Mouse (Mus musculus) CH12.LX (cell line): ENCODE measurements around the gene Msx1. TPM values are rescaled to one million over a fixed set of nuclear protein-coding genes. Genes with fewer than 3 reads are reported as not detected.

ENCODE experiments used
- DNase-seq: peaks from one replicate; pipeline ENCODE4 v3.0.0-alpha.2; 2013; ENCODE audit errors: extremely low read depth
- H3K27ac ChIP-seq: 2 replicates; pipeline ENCODE4 v1.5.1; 2012; ENCODE audit warnings: low read depth, mild to moderate bottlenecking, control low read depth, moderate library complexity; ENCODE audit not compliant: insufficient read depth
- H3K27me3 ChIP-seq: replicated peaks from 2 replicates; pipeline ENCODE3; 2012; ENCODE audit warnings: inconsistent platforms
- H3K36me3 ChIP-seq, 2 experiments: replicated peaks in 1 of 2; 2 replicates each; pipeline versions ENCODE3 to v1.6.1; 2012; ENCODE audit warnings: inconsistent platforms in 1 of 2, low read length in 1 of 2, mild to moderate bottlenecking in 1 of 2, mixed read lengths in 1 of 2, moderate library complexity in 1 of 2; ENCODE audit not compliant: control insufficient read depth in 1 of 2, insufficient read depth in 1 of 2
- H3K4me1 ChIP-seq, 2 experiments: 2 replicates each; pipeline ENCODE4 v1.6.1; 2012; ENCODE audit warnings: inconsistent platforms in 1 of 2, moderate library complexity in 1 of 2; ENCODE audit not compliant: insufficient read depth in 2 of 2, control insufficient read depth in 1 of 2
- H3K4me2 ChIP-seq: 2 replicates; pipeline ENCODE4 v1.6.1; 2012; ENCODE audit warnings: low read depth, mild to moderate bottlenecking, control low read depth; ENCODE audit not compliant: poor library complexity, insufficient read depth, severe bottlenecking
- H3K4me3 ChIP-seq, 3 experiments: fragments of 150-350 bp in 1 of 3; sonication (generic) in 1 of 3; replicated peaks in 1 of 3; 2 replicates each; pipeline versions ENCODE3 to v1.5.1; 2011 to 2012; ENCODE audit warnings: low read depth in 2 of 3, low read length in 2 of 3, mild to moderate bottlenecking in 2 of 3, moderate library complexity in 2 of 3, control low read depth in 1 of 3, improper control_type of control experiment in 1 of 3, inconsistent platforms in 1 of 3, mixed read lengths in 1 of 3; ENCODE audit not compliant: poor library complexity in 1 of 3
- H3K79me2 ChIP-seq: replicated peaks from 2 replicates; pipeline ENCODE4 v1.6.1; 2012; ENCODE audit warnings: mild to moderate bottlenecking, moderate library complexity; ENCODE audit not compliant: control insufficient read depth, poor library complexity, insufficient read depth, severe bottlenecking; ENCODE audit errors: extremely low read depth
- H3K9ac ChIP-seq: 2 replicates; pipeline ENCODE4 v1.6.1; 2012; ENCODE audit warnings: low read depth, mild to moderate bottlenecking, control low read depth, moderate library complexity; ENCODE audit not compliant: insufficient read depth
- H3K9me3 ChIP-seq: replicated peaks from 2 replicates; pipeline ENCODE3; 2012; ENCODE audit warnings: low read length, inconsistent platforms, mixed read lengths
- CHD1 ChIP-seq: IDR thresholded peaks from 2 replicates; pipeline ENCODE4 v1.6.1; 2012; ENCODE audit warnings: low read depth, low read length, improper control_type of control experiment, inconsistent platforms
- CTCF ChIP-seq, 2 experiments: IDR thresholded peaks in 1 of 2; conservative IDR thresholded peaks in 1 of 2; 2 replicates each; pipeline ENCODE4 v1.5.1; 2011 to 2012; ENCODE audit warnings: low read depth in 2 of 2, low read length in 2 of 2, improper control_type of control experiment in 1 of 2, inconsistent platforms in 1 of 2, mild to moderate bottlenecking in 1 of 2, moderate library complexity in 1 of 2
- E2F4 ChIP-seq: IDR thresholded peaks from 2 replicates; pipeline ENCODE4 v1.6.1; 2011; ENCODE audit warnings: low read depth, low read length, improper control_type of control experiment; ENCODE audit not compliant: insufficient replicate concordance
- ELF1 ChIP-seq: IDR thresholded peaks from 2 replicates; pipeline ENCODE4 v1.6.1; 2014; ENCODE audit warnings: low read depth, mild to moderate bottlenecking, inconsistent platforms, low read length, improper control_type of control experiment
- EP300 ChIP-seq: IDR thresholded peaks from 2 replicates; pipeline ENCODE4 v1.6.1; 2011; ENCODE audit warnings: low read length, improper control_type of control experiment
- ETS1 ChIP-seq: conservative IDR thresholded peaks from 2 replicates; pipeline ENCODE4 v1.6.1; 2012; ENCODE audit warnings: low read depth, mild to moderate bottlenecking, inconsistent platforms, low read length, improper control_type of control experiment, moderate library complexity
- GABPA ChIP-seq: IDR thresholded peaks from 2 replicates; pipeline ENCODE4 v1.6.1; 2012; ENCODE audit warnings: low read depth, low read length, improper control_type of control experiment, inconsistent platforms; ENCODE audit not compliant: insufficient replicate concordance
- JUND ChIP-seq: conservative IDR thresholded peaks from 2 replicates; pipeline ENCODE4 v1.6.1; 2011; ENCODE audit warnings: low read depth, low read length, improper control_type of control experiment
- KAT2A ChIP-seq: IDR thresholded peaks from 2 replicates; pipeline ENCODE4 v1.6.1; 2012; ENCODE audit warnings: low read length, improper control_type of control experiment, inconsistent platforms; ENCODE audit not compliant: insufficient replicate concordance
- MAFK ChIP-seq: IDR thresholded peaks from 2 replicates; pipeline ENCODE4 v1.6.1; 2011; ENCODE audit warnings: low read length, improper control_type of control experiment; ENCODE audit not compliant: insufficient replicate concordance
- MAX ChIP-seq: IDR thresholded peaks from 2 replicates; pipeline ENCODE4 v1.6.1; 2011; ENCODE audit warnings: low read length, improper control_type of control experiment
- MAZ ChIP-seq: IDR thresholded peaks from 2 replicates; pipeline ENCODE4 v1.6.1; 2012; ENCODE audit warnings: low read depth, mild to moderate bottlenecking, inconsistent platforms, low read length, improper control_type of control experiment, moderate library complexity
- MXI1 ChIP-seq: IDR thresholded peaks from 2 replicates; pipeline ENCODE4 v1.6.1; 2011; ENCODE audit warnings: mild to moderate bottlenecking, low read depth, low read length, improper control_type of control experiment
- NELFE ChIP-seq: IDR thresholded peaks from 2 replicates; pipeline ENCODE4 v1.6.1; 2011; ENCODE audit warnings: low read depth, low read length, improper control_type of control experiment
- NRF1 ChIP-seq: IDR thresholded peaks from 2 replicates; pipeline ENCODE4 v1.6.1; 2014; ENCODE audit warnings: low read depth, mild to moderate bottlenecking, inconsistent platforms, low read length, improper control_type of control experiment, moderate library complexity
- PAX5 ChIP-seq: IDR thresholded peaks from 2 replicates; pipeline ENCODE4 v1.6.1; 2012; ENCODE audit warnings: low read length, inconsistent platforms, mixed read lengths
- POLR2AphosphoS2 ChIP-seq: IDR thresholded peaks from 2 replicates; pipeline ENCODE4 v1.6.1; 2011; ENCODE audit warnings: low read depth, low read length, improper control_type of control experiment
- RAD21 ChIP-seq: IDR thresholded peaks from 2 replicates; pipeline ENCODE4 v1.6.1; 2011; ENCODE audit warnings: low read depth, mild to moderate bottlenecking, low read length, improper control_type of control experiment, moderate library complexity
- SMC3 ChIP-seq: IDR thresholded peaks from 2 replicates; pipeline ENCODE4 v1.6.1; 2011; ENCODE audit warnings: low read depth, low read length, improper control_type of control experiment
- TCF12 ChIP-seq: IDR thresholded peaks from 2 replicates; pipeline ENCODE4 v1.6.1; 2014; ENCODE audit warnings: low read depth, mild to moderate bottlenecking, inconsistent platforms, low read length, improper control_type of control experiment
- ZC3H11A ChIP-seq: IDR thresholded peaks from 2 replicates; pipeline ENCODE4 v1.6.1; 2012; ENCODE audit warnings: low read depth, mild to moderate bottlenecking, inconsistent platforms, low read length, improper control_type of control experiment
- dilution Hi-C: fragments of 300-500 bp; cut with MboI; formaldehyde crosslinking; loops from 2 replicates; pipeline ENCODE4 v1.14.3; 2020; ENCODE audit warnings: low sequenced_read_pairs; ENCODE audit not compliant: extremely low pct_unique_long_range_greater_than_20kb, extremely low pct_ligation_motif_present
- in situ Hi-C: fragments of 300-500 bp; cut with MboI; formaldehyde crosslinking; loops from 3 replicates; pipeline ENCODE4 v1.14.3; 2019; ENCODE audit warnings: low sequenced_read_pairs, low pct_ligation_motif_present, low pct_unique_long_range_greater_than_20kb, mixed read lengths
- polyA plus RNA-seq: library from polyadenylated mRNA; unstranded; fragments of >175 nt; gene quantifications from 2 replicates; pipeline ENCODE4 v1.2.1, GENCODE M21; 2012; ENCODE audit warnings: low read depth; ENCODE audit not compliant: insufficient read length
- total RNA-seq, 2 experiments: library from RNA; depleted of rRNA; stranded (reverse); fragments of 300-350 nt in 1 of 2; fragments of >200 nt in 1 of 2; gene quantifications; 2 replicates each; pipeline ENCODE4 v1.2.3; 2012 to 2014

The Msx1 gene
- total and polyA plus RNA-seq, 3 experiments = not detected

DNA sequence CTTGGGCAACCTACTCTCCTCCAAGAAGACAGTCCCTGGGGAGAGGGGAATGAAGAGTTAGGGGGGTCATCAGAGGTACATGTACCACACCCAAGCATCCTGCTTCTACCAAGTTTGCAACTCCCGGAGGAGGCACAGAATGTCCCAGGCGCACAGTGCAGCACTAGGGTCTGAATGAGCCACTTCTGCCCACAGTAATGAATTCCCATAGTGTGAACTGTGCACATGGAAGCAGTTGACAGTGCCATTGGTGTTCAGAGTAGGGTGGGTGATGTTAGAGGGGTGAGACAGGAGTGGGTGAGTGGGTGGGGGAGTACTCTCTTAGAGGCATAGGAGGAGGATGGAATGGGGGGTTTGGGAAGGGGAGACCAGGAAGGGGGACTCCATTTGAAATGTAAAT is 39.9 kb upstream of the Msx1 start:
- Histone ChIP-seq H3K36me3 (no peaks in the 10 kb centered on the region), H3K27ac (no peak overlapping the region), H3K4me2 (no peak overlapping the region), H3K9me3 (no peaks in the 10 kb centered on the region), H3K9ac (no peak overlapping the region), H3K4me1 (no peaks in the 10 kb centered on the region)
- in situ Hi-C loops (no loop called here), dilution Hi-C loops (no loop called here)
- TF ChIP-seq GABPA (no peak), POLR2AphosphoS2 (no peak), EP300 (no peak), CTCF (conservative IDR thresholded peaks at IDR 0.05 in 1 of 2, IDR thresholded peaks at IDR 0.05 in 1 of 2; ENCODE audit: low read depth in 2 of 2, low read length in 2 of 2) (no peak), MAFK (no peak), JUND (no peak)
- TF ChIP-seq, all 38 proteins: peak for 0
- peaks cover 78% of the 10 kb centered on the region for H3K27me3 ChIP-seq
- no peaks in the 10 kb centered on the region for H3K79me2 ChIP-seq
- no peak overlapping the region for H3K4me3 ChIP-seq
- no peak for DNase-seq

DNA sequence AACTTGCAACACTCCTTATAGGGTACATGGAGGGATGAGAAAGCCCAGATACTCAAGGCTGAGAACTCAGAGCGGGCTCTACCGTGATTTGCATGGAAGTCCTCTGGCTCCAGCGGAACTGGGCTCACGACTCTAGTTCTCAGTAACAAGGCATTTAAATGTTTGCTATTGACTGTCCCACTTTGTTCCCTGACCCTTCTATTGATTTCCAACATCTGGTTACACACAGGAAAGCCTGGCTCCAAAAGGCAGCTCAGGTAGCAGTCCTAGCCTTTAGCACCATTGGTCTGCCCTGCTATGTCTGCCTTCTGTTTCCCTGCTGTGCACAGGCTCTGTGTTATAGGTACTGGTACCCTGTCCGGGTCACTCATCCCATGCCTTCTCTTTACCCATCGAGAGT is 36.5 kb upstream of the Msx1 start:
- Histone ChIP-seq H3K4me2 (no peak overlapping the region), H3K9me3 (no peaks in the 10 kb centered on the region), H3K27ac (no peak overlapping the region), H3K36me3 (no peaks in the 10 kb centered on the region), H3K9ac (no peak overlapping the region), H3K4me1 (no peaks in the 10 kb centered on the region), H3K79me2 (no peaks in the 10 kb centered on the region), H3K4me3 (no peak overlapping the region), H3K27me3 (peaks cover 73% of the 10 kb centered on the region)
- no peak for TF ChIP-seq MAZ
- DNase-seq = no peak
- in situ Hi-C loops (no loop called here), dilution Hi-C loops (no loop called here)

- Histone ChIP-seq H3K27me3 (peaks cover 72% of the 10 kb centered on the region), H3K36me3 (no peaks in the 10 kb centered on the region), H3K27ac (no peak overlapping the region), H3K79me2 (no peaks in the 10 kb centered on the region), H3K9me3 (no peaks in the 10 kb centered on the region), H3K4me3 (no peak overlapping the region), H3K4me2 (no peak overlapping the region), H3K4me1 (no peaks in the 10 kb centered on the region), H3K9ac (no peak overlapping the region)
- TF ChIP-seq NELFE (no peak), MXI1 (no peak), RAD21 (no peak), KAT2A (no peak), ZC3H11A (no peak), TCF12 (no peak), GABPA (no peak), SMC3 (no peak), CHD1 (no peak), NRF1 (no peak), PAX5 (no peak), E2F4 (no peak), MAX (no peak), ELF1 (no peak), ETS1 (no peak)
- no peak for DNase-seq
- dilution Hi-C loops = no loop called here
- in situ Hi-C loops = no loop called here
Measured at GRCm38 (mm10) chr5:37860151-37860721, 35.9 kb upstream of the Msx1 start.
